Mouse (Mus musculus) MEL (cell line): ENCODE measurements around the gene Plxnb1. TPM values are rescaled to one million over a fixed set of nuclear protein-coding genes. Genes with fewer than 3 reads are reported as not detected.

Experiments
- DNase-seq: peaks from one replicate; pipeline ENCODE4 v3.0.0; 2011; ENCODE audit warnings: low read depth, low spot score
- H3K27ac ChIP-seq: 2 replicates; pipeline ENCODE4 v1.5.1; 2012; ENCODE audit warnings: low read depth, mild to moderate bottlenecking, control low read depth, low read length, moderate library complexity; ENCODE audit not compliant: control insufficient read depth
- H3K27me3 ChIP-seq, 2 experiments: fragments of 150-350 bp in 1 of 2; sonication (generic) in 1 of 2; 2 replicates each; pipeline ENCODE4 v1.6.1; 2012; ENCODE audit warnings: low read length in 2 of 2, mild to moderate bottlenecking in 2 of 2, improper control_type of control experiment in 1 of 2, moderate library complexity in 1 of 2; ENCODE audit not compliant: insufficient read depth in 2 of 2, control insufficient read depth in 1 of 2
- H3K36me3 ChIP-seq, 2 experiments: 2 replicates each; pipeline ENCODE4 v1.6.1; 2012 to 2014; ENCODE audit warnings: low read length in 2 of 2, improper control_type of control experiment in 1 of 2, inconsistent platforms in 1 of 2, mild to moderate bottlenecking in 1 of 2; ENCODE audit not compliant: insufficient read depth in 2 of 2, control insufficient read depth in 1 of 2
- H3K4me1 ChIP-seq, 2 experiments: fragments of 150-350 bp in 1 of 2; sonication (generic) in 1 of 2; 2 replicates each; pipeline ENCODE4 v1.6.1; 2012; ENCODE audit warnings: low read length in 2 of 2, improper control_type of control experiment in 1 of 2, mild to moderate bottlenecking in 1 of 2; ENCODE audit not compliant: insufficient read depth in 2 of 2, control insufficient read depth in 1 of 2
- H3K4me3 ChIP-seq, 2 experiments: fragments of 150-350 bp in 1 of 2; sonication (generic) in 1 of 2; 2 replicates each; pipeline ENCODE4 v1.5.1; 2012; ENCODE audit warnings: low read depth in 2 of 2, low read length in 2 of 2, mild to moderate bottlenecking in 2 of 2, moderate library complexity in 2 of 2, control low read depth in 1 of 2, improper control_type of control experiment in 1 of 2; ENCODE audit not compliant: control insufficient read depth in 1 of 2, insufficient read depth in 1 of 2
- H3K79me2 ChIP-seq: 2 replicates; pipeline ENCODE4 v1.6.1; 2012; ENCODE audit warnings: mild to moderate bottlenecking, low read length, moderate library complexity; ENCODE audit not compliant: control insufficient read depth, poor library complexity, insufficient read depth
- H3K9ac ChIP-seq: 2 replicates; pipeline ENCODE4 v1.6.1; 2012; ENCODE audit warnings: low read depth, mild to moderate bottlenecking, control low read depth, low read length, moderate library complexity; ENCODE audit not compliant: control insufficient read depth, poor library complexity, severe bottlenecking
- H3K9me3 ChIP-seq: fragments of 150-350 bp; sonication (generic); replicated peaks from 2 replicates; pipeline ENCODE4 v1.6.1; 2012; ENCODE audit warnings: mild to moderate bottlenecking, low read length, improper control_type of control experiment, moderate library complexity; ENCODE audit not compliant: insufficient read depth
- CTCF ChIP-seq, 3 experiments: IDR thresholded peaks in 2 of 3; conservative IDR thresholded peaks in 1 of 3; 2 replicates each; pipeline ENCODE4 v1.5.1; 2011 to 2012; ENCODE audit warnings: low read length in 3 of 3, low read depth in 2 of 3, mild to moderate bottlenecking in 2 of 3, improper control_type of control experiment in 1 of 3, inconsistent platforms in 1 of 3, mixed read lengths in 1 of 3, moderate library complexity in 1 of 3; ENCODE audit not compliant: control insufficient read depth in 1 of 3, insufficient read depth in 1 of 3, poor library complexity in 1 of 3, severe bottlenecking in 1 of 3
- E2F4 ChIP-seq: IDR thresholded peaks from 2 replicates; pipeline ENCODE4 v1.6.1; 2011; ENCODE audit warnings: low read depth, low read length, improper control_type of control experiment, borderline replicate concordance
- ELF1 ChIP-seq: IDR thresholded peaks from 2 replicates; pipeline ENCODE4 v1.6.1; 2014; ENCODE audit warnings: low read depth, mild to moderate bottlenecking, inconsistent platforms, low read length, improper control_type of control experiment, moderate library complexity
- EP300 ChIP-seq, 2 experiments: IDR thresholded peaks; 2 replicates each; pipeline ENCODE4 v1.6.1; 2011; ENCODE audit warnings: improper control_type of control experiment in 2 of 2, low read length in 2 of 2, low read depth in 1 of 2, mild to moderate bottlenecking in 1 of 2
- HCFC1 ChIP-seq: IDR thresholded peaks from 2 replicates; pipeline ENCODE4 v1.6.1; 2012; ENCODE audit warnings: low read depth, mild to moderate bottlenecking, inconsistent platforms, low read length, improper control_type of control experiment, moderate library complexity
- JUND ChIP-seq: IDR thresholded peaks from 2 replicates; pipeline ENCODE4 v1.6.1; 2011; ENCODE audit warnings: low read depth, mild to moderate bottlenecking, improper control_type of control experiment, low read length
- KAT2A ChIP-seq: conservative IDR thresholded peaks from 2 replicates; pipeline ENCODE4 v1.6.1; 2012; ENCODE audit warnings: low read depth, low read length, improper control_type of control experiment, inconsistent platforms
- MAX ChIP-seq: IDR thresholded peaks from 2 replicates; pipeline ENCODE4 v1.6.1; 2011; ENCODE audit warnings: low read length, improper control_type of control experiment
- MAZ ChIP-seq: IDR thresholded peaks from 2 replicates; pipeline ENCODE4 v1.6.1; 2012; ENCODE audit warnings: low read depth, mild to moderate bottlenecking, inconsistent platforms, low read length, improper control_type of control experiment
- MEF2A ChIP-seq: IDR thresholded peaks from 2 replicates; pipeline ENCODE4 v1.6.1; 2014; ENCODE audit warnings: low read depth, mild to moderate bottlenecking, inconsistent platforms, low read length, improper control_type of control experiment; ENCODE audit not compliant: poor library complexity, insufficient replicate concordance, severe bottlenecking; ENCODE audit errors: extremely low read depth
- MYB ChIP-seq: IDR thresholded peaks from 2 replicates; pipeline ENCODE4 v1.6.1; 2011; ENCODE audit warnings: mild to moderate bottlenecking, low read depth, low read length, improper control_type of control experiment
- NRF1 ChIP-seq: IDR thresholded peaks from 2 replicates; pipeline ENCODE4 v1.6.1; 2014; ENCODE audit warnings: low read depth, mild to moderate bottlenecking, inconsistent platforms, low read length, improper control_type of control experiment, moderate library complexity; ENCODE audit not compliant: poor library complexity, insufficient read depth, severe bottlenecking
- POLR2AphosphoS2 ChIP-seq: IDR thresholded peaks from 2 replicates; pipeline ENCODE4 v1.6.1; 2011; ENCODE audit warnings: low read length, improper control_type of control experiment
- RAD21 ChIP-seq: IDR thresholded peaks from 2 replicates; pipeline ENCODE4 v1.6.1; 2011; ENCODE audit warnings: mild to moderate bottlenecking, low read depth, low read length, improper control_type of control experiment
- SIN3A ChIP-seq: IDR thresholded peaks from 2 replicates; pipeline ENCODE4 v1.6.1; 2012; ENCODE audit warnings: low read length, improper control_type of control experiment, inconsistent platforms
- SMC3 ChIP-seq: IDR thresholded peaks from 2 replicates; pipeline ENCODE4 v1.6.1; 2011; ENCODE audit warnings: low read depth, low read length, improper control_type of control experiment
- UBTF ChIP-seq: IDR thresholded peaks from 2 replicates; pipeline ENCODE4 v1.6.1; 2012; ENCODE audit warnings: low read depth, mild to moderate bottlenecking, inconsistent platforms, low read length, improper control_type of control experiment, moderate library complexity, borderline replicate concordance; ENCODE audit not compliant: insufficient read depth
- ZC3H11A ChIP-seq: IDR thresholded peaks from 2 replicates; pipeline ENCODE4 v1.6.1; 2012; ENCODE audit warnings: low read depth, mild to moderate bottlenecking, inconsistent platforms, low read length, improper control_type of control experiment
- ZKSCAN1 ChIP-seq: IDR thresholded peaks from 2 replicates; pipeline ENCODE4 v1.6.1; 2012; ENCODE audit warnings: low read depth, mild to moderate bottlenecking, inconsistent platforms, low read length, improper control_type of control experiment, moderate library complexity
- ZMIZ1 ChIP-seq: IDR thresholded peaks from 2 replicates; pipeline ENCODE4 v1.6.1; 2012; ENCODE audit warnings: low read depth, mild to moderate bottlenecking, inconsistent platforms, low read length, improper control_type of control experiment, moderate library complexity
- ZNF384 ChIP-seq: IDR thresholded peaks from 2 replicates; pipeline ENCODE4 v1.6.1; 2012; ENCODE audit warnings: low read depth, mild to moderate bottlenecking, inconsistent platforms, low read length, improper control_type of control experiment
- polyA plus RNA-seq, 2 experiments: library from polyadenylated mRNA; stranded (reverse) in 1 of 2; unstranded in 1 of 2; fragments of >175 nt in 1 of 2; fragments of >200 nt in 1 of 2; gene quantifications; 2 replicates each; pipeline versions ENCODE4 v1.2.1 to v1.2.4; 2012; ENCODE audit warnings: low replicate concordance in 2 of 2, low read depth in 1 of 2; ENCODE audit not compliant: insufficient read length in 2 of 2, insufficient read depth in 1 of 2, missing spikeins in 1 of 2
- total RNA-seq: library from RNA; depleted of rRNA; stranded (reverse); fragments of 300-350 nt; gene quantifications from 2 replicates; pipeline ENCODE4 v1.2.3, GENCODE M21; 2012

The Plxnb1 gene
- total and polyA plus RNA-seq, 3 experiments = 0.07 TPM; not detected in 2

DNA sequence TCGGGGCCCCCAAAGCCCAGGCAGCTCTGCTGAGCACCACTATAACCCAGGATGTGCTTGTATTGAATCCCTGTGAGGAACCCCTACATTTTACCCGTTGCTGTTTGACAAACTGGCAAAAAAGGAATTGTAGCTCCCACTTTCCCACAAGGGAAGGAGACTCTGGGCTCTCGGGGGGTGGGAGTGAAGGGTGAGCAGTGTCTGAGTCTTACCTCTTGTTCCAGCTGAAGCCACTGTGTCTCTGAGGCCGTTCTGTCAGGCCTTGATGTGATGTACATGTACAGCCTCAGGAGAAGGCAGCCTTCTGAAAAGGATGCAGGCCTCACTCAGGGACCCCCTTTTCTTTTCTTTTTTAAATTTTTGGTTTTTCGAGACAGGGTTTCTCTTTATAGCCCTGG is 34.3 kb upstream of the Plxnb1 start:
- H3K9me3 ChIP-seq = no peaks in the 10 kb centered on the region
- TF ChIP-seq SMC3 (no peak), ZC3H11A (no peak), ZKSCAN1 (no peak), KAT2A (no peak), ELF1 (no peak), ZMIZ1 (no peak), JUND (no peak)
- peaks cover 0 to 18% of the 10 kb centered on the region in 2 experiments; a peak in 3 of 4 replicates for H3K36me3 ChIP-seq
- H3K27ac ChIP-seq = no peak overlapping the region
- H3K79me2 ChIP-seq = peaks cover 2% of the 10 kb centered on the region
- peaks cover 3 to 22% of the 10 kb centered on the region in 2 experiments for H3K4me1 ChIP-seq
- no peak overlapping the region for H3K9ac ChIP-seq
- no peaks in the 10 kb centered on the region for H3K27me3 ChIP-seq
- H3K4me3 ChIP-seq = no peak overlapping the region
- DNase-seq = no peak

- no peak overlapping the region for H3K4me3 ChIP-seq
- TF ChIP-seq EP300 (IDR thresholded peaks at IDR 0.05; ENCODE audit: low read depth in 1 of 2, low read length in 2 of 2) (no peak), CTCF (IDR thresholded peaks at IDR 0.05 in 2 of 3, conservative IDR thresholded peaks at IDR 0.05 in 1 of 3; ENCODE audit: control insufficient read depth in 1 of 3, insufficient read depth in 1 of 3, low read depth in 2 of 3, low read length in 3 of 3, poor library complexity in 1 of 3, severe bottlenecking in 1 of 3) (peak in 1 of 3 experiments; percentile 28; a peak in 3 of 6 replicates), SMC3 (peak; percentile 33; the same call in 1 of the 2 replicates), HCFC1 (no peak), RAD21 (peak; percentile 4)
Observed at GRCm38 (mm10) chr9:109068095-109068735, 27.0 kb upstream of the Plxnb1 start.

GRCm38 (mm10) chr9:109073661-109074573 is 21.3 kb upstream of the Plxnb1 start, which contains the start of gene Atrip:
Gene Atrip, minus strand, starts transcription at chr9:109074124.
- H3K79me2 ChIP-seq = peaks cover 22% of the 10 kb centered on the region
- peaks cover 6 to 17% of the 10 kb centered on the region in 2 experiments; a peak in 3 of 4 replicates for H3K4me1 ChIP-seq
- H3K36me3 ChIP-seq = peaks cover 6 to 15% of the 10 kb centered on the region in 2 experiments
- peak within 1 kb of the TSS; percentile 69 to 82 for H3K4me3 ChIP-seq
- H3K9ac ChIP-seq = peak within 1 kb of the TSS; percentile 86
- H3K9me3 ChIP-seq = no peaks in the 10 kb centered on the region
- DNase-seq = peak; percentile 93
- H3K27ac ChIP-seq = peak within 1 kb of the TSS; percentile 39
- H3K27me3 ChIP-seq = no peaks in the 10 kb centered on the region
- TF ChIP-seq SIN3A (peak; percentile 86), MEF2A (no peak), ZNF384 (peak; percentile 57), E2F4 (no peak), HCFC1 (peak; percentile 86), ZKSCAN1 (no peak; the same call in 1 of the 2 replicates), ZC3H11A (no peak), JUND (no peak), MAX (no peak; the same call in 1 of the 2 replicates), MYB (no peak), KAT2A (no peak; the same call in 1 of the 2 replicates), POLR2AphosphoS2 (peak; percentile 81), UBTF (0 out of 2 replicates have a peak, but pooled peaks have one; percentile 60), MAZ (no peak), NRF1 (no peak)

More at GRCm38 (mm10) chr9:109068095-109068735, 27.0 kb upstream of the Plxnb1 start:
- Histone ChIP-seq H3K36me3 (peaks cover 7 to 8% of the 10 kb centered on the region in 2 experiments), H3K79me2 (peaks cover 10% of the 10 kb centered on the region), H3K4me1 (peaks cover 0 to 6% of the 10 kb centered on the region in 2 experiments; a peak in 1 of 4 replicates), H3K9me3 (no peaks in the 10 kb centered on the region), H3K27me3 (no peaks in the 10 kb centered on the region), H3K27ac (no peak overlapping the region), H3K9ac (no peak overlapping the region)
- no peak for DNase-seq
